Mouse (Mus musculus) G1E-ER4 (cell line): ENCODE measurements around the gene Far2. TPM values are rescaled to one million over a fixed set of nuclear protein-coding genes. Genes with fewer than 3 reads are reported as not detected.
A peak's percentile ranks its signal among the peaks of the same experiment; 100 is the strongest.

Source experiments
- GATA1 ChIP-seq: IDR thresholded peaks from one replicate; pipeline ENCODE4 v1.8.0; 2012; ENCODE audit warnings: low read length, inconsistent platforms
- polyA plus RNA-seq: library from polyadenylated mRNA; stranded (reverse); fragments of >175 nt; gene quantifications from 2 replicates; pipeline ENCODE4 v1.2.3, GENCODE M21; 2012

The Far2 gene
- polyA plus RNA-seq, 1 experiment = 0.04 TPM

DNA sequence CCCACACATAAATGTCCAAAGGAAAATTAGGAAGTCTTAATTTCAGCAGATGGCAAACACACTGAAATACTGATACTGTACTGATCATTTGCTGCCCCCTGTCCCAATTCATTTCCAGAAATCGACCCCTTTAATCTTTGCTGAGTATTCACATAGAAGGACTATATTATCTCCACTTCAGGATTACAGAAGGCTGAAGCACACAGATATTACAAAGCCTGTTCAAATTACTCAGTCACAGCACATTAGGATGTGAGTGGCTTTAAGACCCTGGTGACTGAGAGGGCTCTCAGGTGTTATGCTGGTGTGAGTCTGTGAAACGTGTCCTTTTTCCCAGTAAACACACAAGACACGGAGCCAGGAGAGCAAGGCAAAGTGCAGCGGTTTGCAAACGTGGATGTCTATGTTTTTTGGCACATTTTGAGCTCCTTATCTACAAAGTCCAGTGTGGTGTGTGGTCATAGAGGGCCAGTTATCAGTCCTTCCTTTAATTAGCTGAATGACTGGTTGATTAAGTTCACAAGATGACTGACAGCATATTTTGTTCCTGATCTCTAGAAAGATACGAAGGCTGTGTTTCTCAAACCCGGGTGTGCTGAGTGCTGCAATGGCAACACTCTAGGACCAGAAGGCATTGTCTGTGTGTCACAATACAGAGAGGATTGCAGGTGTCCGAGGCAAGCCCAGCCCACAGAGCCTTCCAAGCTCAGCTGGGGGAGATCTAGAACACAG lies 61.8 kb downstream of the Far2 start:
- TF ChIP-seq GATA1 = peak; percentile 46

DNA sequence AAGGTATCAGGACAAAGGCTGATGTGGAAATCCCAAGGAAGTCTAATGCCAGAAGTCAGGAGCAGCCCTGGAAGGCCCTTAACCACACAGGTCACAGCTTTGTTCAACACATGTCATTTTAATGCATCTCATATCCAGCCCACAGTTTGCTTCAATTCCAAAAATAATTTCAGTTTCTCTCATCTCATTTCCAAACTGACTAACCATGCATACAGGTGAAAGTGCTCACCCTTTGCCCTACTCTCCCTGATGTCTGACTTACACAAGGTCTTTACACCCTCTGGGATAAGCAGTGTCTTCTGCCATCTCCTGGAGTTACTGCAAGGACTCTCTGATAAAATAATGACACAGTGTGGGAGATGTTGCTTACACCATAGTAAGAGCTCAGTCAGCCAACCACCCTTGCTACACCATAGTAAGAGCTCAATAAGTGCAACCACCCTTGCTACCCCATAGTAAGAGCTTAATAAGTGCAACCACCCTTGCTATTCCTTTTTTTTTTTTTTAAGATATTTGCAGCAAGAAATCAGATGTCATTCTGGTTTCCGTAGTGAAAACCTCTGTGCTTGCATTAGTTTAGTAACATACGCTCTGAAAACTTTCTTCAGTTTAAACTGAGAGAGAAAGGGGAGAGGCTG lies 64.1 kb downstream of the Far2 start:
- no peak for TF ChIP-seq GATA1

DNA sequence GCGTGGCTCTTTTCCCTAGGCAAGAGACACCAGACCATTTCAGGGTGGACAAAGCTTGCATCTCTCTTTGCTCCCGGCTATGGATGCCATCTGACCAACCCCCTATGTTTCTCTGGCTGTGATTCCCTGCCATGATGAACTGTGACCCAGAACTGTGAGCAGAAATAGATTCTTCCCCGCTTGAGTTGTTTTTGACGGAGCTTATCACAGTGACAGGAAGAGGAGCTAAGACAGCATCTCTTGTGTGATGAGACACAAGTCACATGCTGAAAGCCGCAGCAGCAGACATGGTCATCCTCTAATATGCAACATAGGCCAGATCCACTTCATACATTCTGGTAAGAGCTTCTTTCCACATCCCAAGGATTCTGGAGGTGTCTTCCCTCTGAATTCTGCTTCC lies 69.3 kb downstream of the Far2 start:
- TF ChIP-seq GATA1 = no peak

DNA sequence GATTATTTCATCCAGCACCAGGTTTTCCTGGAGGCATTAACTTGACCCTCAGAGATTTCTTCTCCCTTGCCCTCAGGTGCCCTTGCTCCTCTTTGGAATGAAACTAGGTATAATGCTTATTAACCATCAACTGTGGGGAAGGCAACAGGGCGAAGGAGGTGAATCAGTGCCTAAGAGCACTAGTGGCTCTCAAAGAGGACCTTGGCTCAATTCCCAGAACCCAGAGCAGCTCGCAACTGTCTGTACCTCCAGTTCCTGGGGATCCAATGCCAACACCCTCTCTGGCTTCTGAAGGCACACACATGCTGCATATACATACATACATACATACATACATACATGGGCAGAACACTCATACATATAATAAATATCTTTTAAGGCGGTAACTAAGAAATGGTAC lies 69.8 kb downstream of the Far2 start:
- no peak for TF ChIP-seq GATA1

DNA sequence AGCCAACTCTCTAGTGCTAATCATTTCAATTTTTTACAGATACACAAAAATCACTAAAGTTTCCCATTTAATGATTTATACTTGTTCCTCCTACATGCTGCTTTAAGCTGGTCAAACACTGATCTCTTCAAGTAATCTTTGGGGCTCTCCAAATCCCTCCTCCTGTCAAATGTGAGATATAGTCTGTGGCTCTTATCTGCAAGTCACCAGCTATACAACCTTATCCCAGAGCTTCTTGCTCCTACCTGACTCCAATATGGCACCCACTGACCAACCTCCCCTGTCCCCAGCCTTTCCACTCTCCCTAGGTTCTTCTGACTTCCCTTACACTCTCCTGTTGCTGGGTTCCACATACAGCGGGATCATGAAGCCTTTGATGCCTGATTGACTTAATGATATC lies 70.6 kb downstream of the Far2 start:
- TF ChIP-seq GATA1 = no peak

DNA sequence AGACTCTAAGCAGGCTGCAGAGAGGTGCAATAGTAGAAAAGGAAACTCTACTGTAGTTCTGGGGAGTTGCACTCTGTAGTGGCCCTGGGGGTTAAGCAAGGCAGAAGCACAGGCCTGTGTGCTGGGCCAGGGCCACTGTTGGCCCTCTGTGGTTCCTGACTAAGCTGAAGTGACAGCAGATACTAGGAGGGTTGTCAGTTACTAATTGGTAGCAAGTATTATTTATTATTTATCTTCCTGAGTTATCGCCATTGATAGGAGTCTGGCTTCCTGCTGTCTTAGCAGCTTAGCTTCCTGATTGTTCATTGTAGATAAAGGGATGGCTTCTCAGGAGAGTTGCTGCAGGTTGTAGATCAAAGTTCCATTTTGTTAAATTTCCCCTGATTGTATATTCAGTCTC lies 73.6 kb downstream of the Far2 start:
- TF ChIP-seq GATA1 = no peak

DNA sequence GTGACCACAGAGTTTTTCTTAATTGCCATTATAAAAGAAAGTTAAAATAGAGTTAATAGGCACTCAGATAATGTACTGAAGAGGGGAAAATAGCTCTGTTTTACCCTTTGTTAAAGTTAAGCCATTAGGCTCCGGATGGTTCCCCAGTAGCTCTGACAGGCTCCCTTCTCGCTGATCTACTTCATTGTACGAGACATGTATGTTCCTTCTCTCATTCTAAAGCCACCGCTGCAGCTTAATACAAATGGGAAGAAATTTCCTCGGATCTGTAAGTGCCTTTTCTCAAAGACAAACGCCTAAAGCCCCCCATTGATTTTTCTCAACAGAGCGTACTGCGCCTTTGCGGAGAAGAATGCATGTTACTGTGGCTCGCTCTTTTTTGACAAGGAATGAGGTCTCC lies 85.3 kb downstream of the Far2 start:
- TF ChIP-seq GATA1 = no peak

DNA sequence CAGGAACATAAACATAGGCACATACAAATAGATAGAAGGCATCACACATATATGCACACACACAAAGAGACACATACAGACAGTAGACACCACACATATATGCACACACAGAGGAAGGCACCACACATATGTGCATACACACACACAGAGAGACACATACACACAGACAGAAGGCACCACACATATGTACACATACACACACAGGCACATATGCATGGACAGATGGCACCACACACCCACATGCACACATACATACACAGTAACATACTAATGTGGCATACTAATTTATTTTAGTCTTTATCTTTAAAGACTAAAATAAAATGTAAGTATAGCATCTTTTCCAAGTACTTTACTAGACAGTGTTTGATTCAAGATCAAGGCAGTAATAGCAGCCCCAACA lies 86.5 kb downstream of the Far2 start:
- no peak for TF ChIP-seq GATA1

DNA sequence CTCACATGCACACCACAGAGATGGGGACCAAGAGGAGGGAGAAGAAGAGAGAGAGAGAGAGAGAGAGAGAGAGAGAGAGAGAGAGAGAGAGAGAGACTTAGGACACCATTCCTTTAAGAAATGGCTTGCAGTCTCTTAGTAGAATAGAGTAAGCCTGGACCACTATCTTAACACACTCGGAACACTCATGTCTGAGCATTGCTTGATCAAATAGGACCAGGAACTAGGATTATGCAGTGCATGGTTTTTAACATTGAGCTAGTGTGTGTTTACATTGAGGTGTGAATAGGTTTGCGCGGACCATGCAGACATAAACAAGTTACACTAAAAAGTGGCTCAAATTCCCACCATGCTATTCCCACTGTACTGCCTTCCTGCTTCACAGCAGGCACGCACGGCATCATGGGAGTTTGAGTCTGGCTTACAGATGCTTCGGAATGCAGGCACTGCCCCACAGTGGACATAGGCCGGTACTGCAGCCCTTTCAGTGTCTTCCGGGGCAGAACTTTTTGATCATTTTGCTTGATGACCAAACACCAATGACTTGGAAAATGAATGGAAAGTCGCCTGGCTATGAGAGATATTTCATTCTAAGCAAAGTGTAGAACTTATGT lies 88.8 kb downstream of the Far2 start:
- TF ChIP-seq GATA1 = no peak

DNA sequence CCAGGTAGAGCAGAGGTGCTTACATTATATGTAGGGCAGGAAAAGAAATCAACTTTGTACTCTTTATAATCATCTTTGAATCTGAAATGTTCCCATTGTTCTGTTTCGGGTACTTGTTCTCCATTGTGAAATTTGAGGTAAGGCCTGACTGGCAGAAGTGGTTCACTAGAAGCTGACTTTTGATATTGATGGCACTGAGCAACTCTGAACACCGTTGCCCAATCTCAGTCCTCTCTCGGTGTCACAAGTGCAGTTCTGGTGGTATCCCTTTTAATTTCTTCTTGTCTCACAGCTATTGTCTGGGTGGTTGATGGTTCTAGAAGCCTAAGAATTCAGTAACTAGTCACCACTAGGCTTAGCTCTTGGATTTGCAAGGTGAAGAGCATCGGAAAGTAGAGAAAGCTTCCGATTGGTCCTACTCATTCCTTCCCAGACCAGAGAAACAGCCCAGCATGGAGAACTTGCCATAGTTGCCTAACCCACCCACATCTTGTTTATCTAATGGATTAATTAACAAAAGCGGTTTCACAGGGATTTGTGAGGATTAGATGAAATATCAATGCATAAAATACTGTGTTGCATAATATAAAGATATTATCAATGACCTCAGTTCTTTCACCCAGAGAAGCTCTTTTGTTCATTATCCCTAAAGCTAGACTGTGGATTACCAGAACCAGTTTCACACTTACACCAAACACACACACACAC lies 92.4 kb downstream of the Far2 start:
- TF ChIP-seq GATA1 = no peak

DNA sequence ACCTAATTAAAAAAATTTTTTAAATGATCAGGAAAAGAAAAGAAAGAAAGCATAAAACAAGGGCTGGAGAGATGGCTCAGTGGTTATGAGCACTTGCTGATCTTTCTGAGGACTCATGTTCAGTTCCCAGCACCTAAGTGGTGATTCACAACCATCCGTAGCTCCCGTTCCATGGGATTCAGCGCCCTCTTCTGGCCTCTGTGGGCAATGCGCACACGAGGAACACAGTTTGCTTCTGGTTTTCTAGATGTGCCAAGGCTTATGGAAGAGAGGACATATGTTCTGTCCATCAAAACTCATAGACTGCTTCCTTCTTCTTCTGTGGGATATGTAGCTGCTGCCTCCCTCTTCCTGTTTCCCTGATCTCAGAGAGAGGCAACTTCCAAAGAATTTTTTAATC lies 94.8 kb downstream of the Far2 start:
- TF ChIP-seq GATA1 = no peak

DNA sequence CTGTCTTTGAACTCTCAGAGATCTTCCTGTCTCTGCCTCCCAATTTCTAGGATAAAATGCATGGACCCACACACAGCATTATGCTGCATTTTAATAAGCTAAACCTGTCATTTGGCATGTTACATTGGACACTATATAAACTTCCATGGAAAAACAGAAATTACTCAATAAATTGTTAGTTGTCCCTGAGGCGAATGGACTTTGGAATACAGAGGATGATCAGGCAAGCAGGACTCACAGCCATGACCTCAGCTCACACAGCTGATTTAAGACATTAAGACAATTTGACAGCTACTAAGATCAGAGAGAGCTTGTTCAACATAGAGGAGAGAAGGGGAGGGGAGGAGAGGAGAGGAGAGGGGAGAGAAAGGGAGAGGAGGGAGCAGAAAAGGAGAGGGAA lies 95.4 kb downstream of the Far2 start:
- TF ChIP-seq GATA1 = no peak

DNA sequence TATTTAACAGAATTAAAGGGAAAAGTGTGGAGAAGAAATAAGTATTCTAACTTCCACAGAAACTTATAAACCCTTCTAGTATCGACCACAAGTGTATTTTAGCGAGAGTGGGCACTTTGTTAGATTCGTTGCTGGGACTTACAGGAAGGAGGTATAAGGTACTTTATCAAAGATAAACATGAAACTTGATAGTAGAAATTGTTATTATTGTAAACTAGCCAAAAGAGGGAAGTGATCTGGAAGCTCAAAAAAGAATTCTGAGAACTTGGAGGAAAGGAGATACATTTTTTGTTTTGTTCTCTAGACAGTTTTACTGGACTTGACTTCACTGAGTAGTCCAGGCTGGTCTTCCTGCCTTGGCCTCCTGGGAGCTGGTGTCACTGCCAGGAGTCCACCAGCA lies 125.8 kb downstream of the Far2 start:
- TF ChIP-seq GATA1 = no peak

DNA sequence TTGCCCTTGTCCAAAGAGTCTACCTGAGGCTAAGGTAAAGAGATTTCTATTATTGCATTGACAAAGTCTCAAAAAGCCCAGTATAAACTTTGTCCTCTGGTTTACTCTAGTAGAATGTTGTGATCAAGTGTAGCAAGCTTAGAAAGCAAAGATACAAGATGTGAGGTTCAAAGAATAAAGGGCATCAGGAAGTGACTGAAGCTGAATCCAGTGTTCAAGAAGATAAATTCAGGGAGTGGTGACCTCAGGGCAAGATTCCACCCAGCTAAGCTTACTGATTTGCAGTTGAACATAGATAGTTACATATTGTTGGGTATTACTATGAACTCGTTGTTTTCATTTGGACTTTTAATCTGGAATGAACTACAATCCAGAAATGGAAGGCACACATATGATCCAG lies 138.6 kb downstream of the Far2 start:
- no peak for TF ChIP-seq GATA1

DNA sequence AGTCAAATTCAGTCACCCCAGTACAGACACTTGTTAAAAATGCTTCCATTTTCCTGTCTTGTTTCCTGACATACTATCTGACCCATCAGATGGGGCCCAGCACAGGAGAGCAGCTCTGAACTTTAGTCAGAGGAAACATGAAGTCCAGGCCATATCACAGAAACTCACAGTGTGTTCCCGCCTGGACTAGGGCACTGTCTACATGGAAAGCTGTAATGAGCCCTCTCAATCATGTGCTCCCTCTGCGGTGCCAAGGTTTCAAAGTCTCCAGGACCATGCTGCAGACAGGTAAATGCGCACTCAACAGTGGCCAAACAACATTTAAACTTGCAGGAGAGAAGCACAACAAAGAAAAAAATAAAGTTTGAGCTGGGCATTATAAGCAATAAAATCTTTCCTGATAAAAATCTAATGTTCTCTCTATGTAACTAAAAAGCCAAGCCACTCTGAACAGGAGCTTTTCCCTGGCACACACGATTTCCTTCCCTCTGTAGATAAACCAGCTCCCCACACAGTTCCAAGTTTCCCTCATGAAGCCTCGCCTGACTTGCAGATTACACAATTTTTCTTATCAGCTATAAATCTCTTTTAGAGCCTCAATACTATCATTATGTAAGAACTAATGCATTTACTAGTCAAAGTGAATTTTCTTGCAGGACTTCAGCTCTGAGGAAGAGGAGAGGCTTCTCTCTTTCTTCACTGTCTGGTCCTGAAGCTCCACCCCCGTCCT lies 147.1 kb downstream of the Far2 start:
- no peak for TF ChIP-seq GATA1

DNA sequence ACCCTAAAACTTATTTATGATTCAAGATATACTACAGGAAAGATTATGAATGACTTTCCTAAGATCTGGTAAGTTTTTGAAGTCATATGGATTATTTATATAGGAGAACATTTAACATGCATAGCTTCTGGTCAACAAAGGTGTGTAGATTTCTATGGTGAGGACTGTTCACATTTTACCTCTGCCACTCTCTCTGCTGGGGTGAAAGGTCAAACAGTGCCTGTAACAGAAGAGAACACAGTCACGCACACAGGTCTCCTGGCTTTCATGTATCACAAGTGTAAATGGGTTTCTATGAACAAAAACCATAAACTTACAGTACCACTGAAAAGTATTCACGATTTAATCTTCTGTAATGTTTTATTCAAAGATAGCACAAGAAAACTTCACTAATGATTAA lies 152.1 kb downstream of the Far2 start:
- TF ChIP-seq GATA1 = no peak
